Mouse (Mus musculus) pancreas, adult 10 weeks (tissue): ENCODE data around the gene Cela3b. TPM values are rescaled to one million over a fixed set of nuclear protein-coding genes. Genes with fewer than 3 reads are reported as not detected.

ENCODE experiments used
- polyA plus RNA-seq: library from polyadenylated mRNA; stranded (reverse); fragments of 350-450 nt; fragmentation: Illumina TruSeq; extraction: RNeasy Lipid Tissue Mini Kit (QIAGEN cat#74804); gene quantifications from one replicate; pipeline ENCODE4 v1.2.3, GENCODE M21; 2015; ENCODE audit warnings: low read depth, low replicate concordance; ENCODE audit not compliant: insufficient read depth

Cela3b gene
- 23,927 TPM for polyA plus RNA-seq

DNA sequence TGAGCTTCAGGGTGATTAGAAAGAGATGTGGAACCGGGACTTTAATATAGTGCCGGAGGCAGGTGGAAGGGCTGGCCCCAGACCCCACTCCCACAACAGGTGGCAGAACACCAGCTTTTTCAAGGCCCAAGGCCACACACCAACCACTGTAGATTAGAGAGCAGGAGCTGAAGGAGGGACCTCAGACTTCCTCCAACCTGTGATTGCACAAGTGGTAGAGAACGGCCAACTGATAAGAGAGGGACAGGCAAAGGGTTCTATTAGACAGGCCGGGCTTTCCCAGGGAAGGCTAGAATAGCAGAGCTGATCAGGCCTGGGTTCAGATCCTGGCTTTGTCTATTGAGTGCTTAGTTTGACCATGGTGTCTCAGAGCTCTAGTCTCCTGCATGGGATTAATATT is at the start of gene Cela3b:
Gene Cela3b (minus strand): TSS at position 39 of the 400 bp plus-strand sequence.

GRCm38 (mm10) chr4:137468260-137469080 is 38.1 kb upstream of the Cela3b start, which contains the start of gene Hspg2:
Hspg2 (plus strand) TSS chr4:137468769.

GRCm38 (mm10) chr4:137453234-137453767 is 23.0 kb upstream of the Cela3b start, which contains the start of gene 1700013G24Rik:
1700013G24Rik (plus strand) TSS chr4:137453284.

GRCm38 (mm10) chr4:137409691-137410090 is 20.6 kb downstream of the Cela3b start, which contains the start of gene Cela3a:
Cela3a (minus strand) TSS chr4:137409791.

Other genes starting within 250 kb of the Cela3b start
- gene Wnt4, start 153.1 kb downstream of the Cela3b start, polyA plus RNA-seq: 6.8 TPM
- 58.1 TPM for gene Cdc42, start 72.8 kb downstream of the Cela3b start, polyA plus RNA-seq
- 22.1 TPM for gene Cela3a, start 20.7 kb downstream of the Cela3b start, polyA plus RNA-seq
- not detected for gene 1700013G24Rik, start 22.7 kb upstream of the Cela3b start, polyA plus RNA-seq
- 60.2 TPM for gene Hspg2, start 38.2 kb upstream of the Cela3b start, polyA plus RNA-seq
- not detected for gene Ldlrad2, start 144.0 kb upstream of the Cela3b start, polyA plus RNA-seq
- 52.4 TPM for gene Usp48, start 163.2 kb upstream of the Cela3b start, polyA plus RNA-seq
- gene Rap1gap, start 234.2 kb upstream of the Cela3b start, polyA plus RNA-seq: 215 TPM